26 mouse cellular contexts compared by ENCODE assay signal in the genomic region with DNA sequence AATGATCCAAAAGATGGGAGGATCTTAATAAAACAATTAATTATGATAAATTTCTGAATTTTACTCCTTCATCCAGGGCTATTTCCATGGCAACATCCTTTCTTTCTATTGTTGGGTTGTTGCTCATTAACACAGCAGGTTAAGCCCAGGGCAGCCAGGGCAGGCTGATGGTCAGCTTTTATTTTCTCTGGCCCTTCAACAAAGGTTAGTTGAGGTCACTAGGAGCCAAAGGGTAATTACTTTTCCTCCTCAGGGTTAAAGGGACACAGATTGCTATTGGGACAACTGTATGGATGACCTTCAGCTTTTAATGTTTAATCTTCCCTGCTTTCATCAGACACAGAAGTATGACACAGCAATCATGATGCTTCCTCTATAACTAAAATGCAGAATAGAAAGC.
DNase-seq lines count a peak whose midpoint lies in the region; ATAC-seq lines count a peak whose summit lies in the region.
"Had no signal": no experiment of that assay in that cellular context is flagged by ENCODE, and none has a peak within 500 bp of the region (broad histone marks: within the 10 kb centered on the region; RNA-seq: fewer than 3 reads in every experiment).

No protein-coding gene starts in this region.

- DNase-seq in hindbrain, embryonic 11.5 days (ENCODE audit: low spot score): no peak
- no peak for DNase-seq in hindbrain, embryonic 10.5 days (ENCODE audit: low spot score)
- DNase-seq in embryo, embryonic 10.5 days (ENCODE audit: low spot score): peak; percentile 69
- DNase-seq in liver, embryonic 11.5 days (ENCODE audit: low spot score): no peak
- no peak for DNase-seq in layer of hippocampus, postnatal 10 days (ENCODE audit: low spot score in 2 of 2)
- DNase-seq in right cerebral cortex, adult 2 months (ENCODE audit: low spot score in 2 of 2): no peak
- DNase-seq in ovary, postnatal 14 days (ENCODE audit: low spot score): no peak
- DNase-seq: adrenal gland, postnatal 10 days; cerebellum, adult 9-11 months; gastrocnemius, postnatal 36 days; heart, adult 18-20 months; heart, postnatal 36 days; kidney, adult 11 months; kidney, postnatal 10 days; lung, adult 2 months; lung, postnatal 10 days; right cerebral cortex, postnatal 14 days had no signal

- no peaks in the 10 kb centered on the region for H3K4me1 ChIP-seq in hindbrain, embryonic 11.5 days (replicated peaks; ENCODE audit: control insufficient read depth, insufficient read depth, low read length)
- peaks cover 12% of the 10 kb centered on the region for H3K4me1 ChIP-seq in hindbrain, embryonic 10.5 days (replicated peaks)
- H3K4me1 ChIP-seq in liver, embryonic 11.5 days (replicated peaks; ENCODE audit: control insufficient read depth, insufficient read depth, low read length): no peaks in the 10 kb centered on the region
- no peaks in the 10 kb centered on the region for H3K4me1 ChIP-seq in liver, embryonic 16.5 days (ENCODE audit: control insufficient read depth, low read depth, low read length)
- H3K4me1 ChIP-seq: forebrain, embryonic 15.5 days; limb, embryonic 12.5 days; neural tube, embryonic 12.5 days had no signal

- H3K27me3 ChIP-seq in hindbrain, embryonic 11.5 days (ENCODE audit: control insufficient read depth, insufficient read depth, low read length): no peaks in the 10 kb centered on the region
- no peaks in the 10 kb centered on the region for H3K27me3 ChIP-seq in hindbrain, embryonic 10.5 days (ENCODE audit: insufficient read depth, poor library complexity, severe bottlenecking)
- no peaks in the 10 kb centered on the region for H3K27me3 ChIP-seq in liver, embryonic 11.5 days (replicated peaks; ENCODE audit: control insufficient read depth, insufficient read depth, low read length)
- no peaks in the 10 kb centered on the region for H3K27me3 ChIP-seq in liver, embryonic 16.5 days (ENCODE audit: control insufficient read depth, insufficient read depth, low read depth, low read length)
- H3K27me3 ChIP-seq: forebrain, embryonic 15.5 days; limb, embryonic 12.5 days; neural tube, embryonic 12.5 days had no signal

- no peak overlapping the region for H3K27ac ChIP-seq in hindbrain, embryonic 11.5 days (ENCODE audit: low read depth, low read length)
- no peak overlapping the region for H3K27ac ChIP-seq in hindbrain, embryonic 10.5 days
- H3K27ac ChIP-seq in liver, embryonic 11.5 days (ENCODE audit: low read depth, low read length): no peak overlapping the region
- H3K27ac ChIP-seq in liver, embryonic 16.5 days (ENCODE audit: low read length): no peak overlapping the region
- H3K27ac ChIP-seq: forebrain, embryonic 15.5 days; hindbrain, embryonic 14.5 days; limb, embryonic 12.5 days; midbrain, embryonic 10.5 days; neural tube, embryonic 12.5 days had no signal

- no peaks in the 10 kb centered on the region for H3K9me3 ChIP-seq in hindbrain, embryonic 11.5 days (ENCODE audit: control insufficient read depth, low read length)
- no peaks in the 10 kb centered on the region for H3K9me3 ChIP-seq in hindbrain, embryonic 10.5 days
- no peaks in the 10 kb centered on the region for H3K9me3 ChIP-seq in liver, embryonic 11.5 days (ENCODE audit: control insufficient read depth, low read length)
- no peaks in the 10 kb centered on the region for H3K9me3 ChIP-seq in liver, embryonic 16.5 days (replicated peaks; ENCODE audit: control insufficient read depth, low read length)
- H3K9me3 ChIP-seq: forebrain, embryonic 15.5 days; G1E; limb, embryonic 12.5 days; midbrain, embryonic 10.5 days; neural tube, embryonic 12.5 days had no signal

- no peak overlapping the region for H3K9ac ChIP-seq in hindbrain, embryonic 11.5 days (ENCODE audit: low read depth, low read length)
- H3K9ac ChIP-seq in liver, embryonic 11.5 days (ENCODE audit: low read depth, low read length): no peak overlapping the region
- no peak overlapping the region for H3K9ac ChIP-seq in liver, embryonic 16.5 days (ENCODE audit: low read depth, low read length)
- H3K9ac ChIP-seq: forebrain, embryonic 15.5 days; hindbrain, embryonic 14.5 days; limb, embryonic 12.5 days; neural tube, embryonic 12.5 days had no signal

- H3K36me3 ChIP-seq in hindbrain, embryonic 11.5 days (ENCODE audit: control insufficient read depth, insufficient read depth, low read length): no peaks in the 10 kb centered on the region
- no peaks in the 10 kb centered on the region for H3K36me3 ChIP-seq in hindbrain, embryonic 10.5 days
- H3K36me3 ChIP-seq in liver, embryonic 11.5 days (ENCODE audit: control insufficient read depth, insufficient read depth, low read length): no peaks in the 10 kb centered on the region
- H3K36me3 ChIP-seq in liver, embryonic 16.5 days (ENCODE audit: control insufficient read depth, insufficient read depth): no peaks in the 10 kb centered on the region
- H3K36me3 ChIP-seq: forebrain, embryonic 15.5 days; G1E; limb, embryonic 12.5 days; midbrain, embryonic 10.5 days; neural tube, embryonic 12.5 days had no signal

- H3K4me3 ChIP-seq in hindbrain, embryonic 11.5 days (ENCODE audit: low read depth, low read length): no peak overlapping the region
- H3K4me3 ChIP-seq in hindbrain, embryonic 10.5 days: no peak overlapping the region
- H3K4me3 ChIP-seq in liver, embryonic 11.5 days (ENCODE audit: low read depth, low read length): no peak overlapping the region
- H3K4me3 ChIP-seq in liver, embryonic 16.5 days (ENCODE audit: low read depth, low read length): no peak overlapping the region
- H3K4me3 ChIP-seq: forebrain, embryonic 15.5 days; limb, embryonic 12.5 days; midbrain, embryonic 10.5 days; myocyte; neural tube, embryonic 12.5 days had no signal

- peak; percentile 71 for ATAC-seq in hindbrain, embryonic 11.5 days (ENCODE audit: low FRiP score)
- peak; percentile 73 for ATAC-seq in liver, embryonic 11.5 days (replicated peaks; ENCODE audit: low FRiP score)
- peak; percentile 92 for ATAC-seq in liver, embryonic 16.5 days (ENCODE audit: low read depth)
- ATAC-seq: forebrain, embryonic 15.5 days had no signal

- H3K4me2 ChIP-seq in hindbrain, embryonic 11.5 days (replicated peaks; ENCODE audit: low read depth, low read length): no peak overlapping the region
- no peak overlapping the region for H3K4me2 ChIP-seq in liver, embryonic 11.5 days
- no peak overlapping the region for H3K4me2 ChIP-seq in liver, embryonic 16.5 days (ENCODE audit: low read depth, low read length)
- H3K4me2 ChIP-seq: forebrain, embryonic 15.5 days; heart, embryonic 11.5 days; hindbrain, embryonic 14.5 days; limb, embryonic 12.5 days; neural tube, embryonic 12.5 days had no signal
